Mouse (Mus musculus): ENCODE data around the gene Pa2g4. TPM values are rescaled to one million over a fixed set of nuclear protein-coding genes. Genes with fewer than 3 reads are reported as not detected.

Pa2g4 gene
- total and polyA plus RNA-seq, 3 experiments = 232 to 663 (median 298) TPM

DNA sequence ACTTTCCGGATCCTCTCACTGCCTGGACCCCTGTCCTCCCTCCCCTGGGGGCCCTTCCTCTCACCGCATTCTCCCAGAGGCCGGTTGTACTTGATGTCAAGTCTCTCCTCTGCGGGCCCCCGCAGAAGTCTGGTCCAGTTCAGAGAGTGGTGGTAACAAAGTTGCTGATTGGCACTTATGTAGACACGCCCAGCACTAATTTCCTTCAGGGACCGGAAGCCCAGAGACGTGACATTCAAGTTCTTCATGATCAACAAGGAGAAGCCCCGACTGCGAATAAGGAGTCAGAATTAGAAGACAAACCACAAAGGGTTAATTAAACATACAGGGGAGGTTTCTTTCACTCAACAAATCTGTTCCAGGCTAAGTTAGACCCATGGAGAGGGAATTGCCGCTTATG, 12.5 kb upstream of the Pa2g4 start:
- no peaks in the 10 kb centered on the region for H3K4me1 ChIP-seq (ENCODE audit: control insufficient read depth in 1 of 2, insufficient read depth in 2 of 2, low read length in 2 of 2)
- H3K9ac ChIP-seq (ENCODE audit: control insufficient read depth, low read depth, low read length, poor library complexity, severe bottlenecking) = no peak overlapping the region
- DNase-seq (ENCODE audit: low read depth, low spot score) = no peak
- H3K4me3 ChIP-seq (ENCODE audit: control insufficient read depth in 1 of 2, insufficient read depth in 1 of 2, low read depth in 2 of 2, low read length in 2 of 2) = no peak overlapping the region
- peaks cover 0 to 5% of the 10 kb centered on the region in 2 experiments; a peak in 3 of 4 replicates for H3K27me3 ChIP-seq (ENCODE audit: control insufficient read depth in 1 of 2, insufficient read depth in 2 of 2, low read length in 2 of 2)
- H3K27ac ChIP-seq (ENCODE audit: control insufficient read depth, low read depth, low read length) = no peak overlapping the region
- H3K9me3 ChIP-seq (replicated peaks; ENCODE audit: insufficient read depth, low read length) = no peaks in the 10 kb centered on the region
- H3K79me2 ChIP-seq (ENCODE audit: control insufficient read depth, insufficient read depth, low read length, poor library complexity) = no peaks in the 10 kb centered on the region
- H3K36me3 ChIP-seq (ENCODE audit: control insufficient read depth in 1 of 2, insufficient read depth in 2 of 2, low read length in 2 of 2) = no peaks in the 10 kb centered on the region
- TF ChIP-seq HCFC1 (IDR thresholded peaks at IDR 0.05; ENCODE audit: low read depth, low read length) = no peak
- no peak for TF ChIP-seq USF1 (IDR thresholded peaks at IDR 0.05; ENCODE audit: low read depth, low read length)
- TF ChIP-seq MYC (IDR thresholded peaks at IDR 0.05; ENCODE audit: low read depth, low read length) = no peak
- TF ChIP-seq KAT2A (conservative IDR thresholded peaks at IDR 0.05; ENCODE audit: low read depth, low read length) = no peak
- no peak for TF ChIP-seq MAFK (IDR thresholded peaks at IDR 0.05; ENCODE audit: borderline replicate concordance, low read depth, low read length)
- no peak for TF ChIP-seq SMC3 (IDR thresholded peaks at IDR 0.05; ENCODE audit: low read depth, low read length)
- TF ChIP-seq POLR2AphosphoS2 (IDR thresholded peaks at IDR 0.05; ENCODE audit: low read length) = no peak

DNA sequence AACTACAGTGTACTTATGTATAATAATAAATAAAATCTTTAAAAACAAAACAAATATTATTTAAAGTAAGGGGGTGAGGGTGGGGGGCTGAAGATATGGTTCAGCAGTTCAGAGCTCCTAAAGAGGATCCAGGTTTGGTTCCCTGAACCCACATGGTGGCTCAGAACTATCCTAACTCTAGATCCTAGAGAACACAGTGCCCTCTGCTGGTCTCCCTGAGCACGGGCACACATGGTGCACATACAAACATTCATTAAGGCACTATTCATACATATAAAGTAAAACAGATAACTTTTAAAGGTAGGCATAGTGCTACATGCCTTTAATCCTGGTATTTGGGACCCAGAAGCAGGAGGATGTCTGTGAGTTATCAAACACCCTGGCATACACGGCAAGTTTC, 9.3 kb upstream of the Pa2g4 start:
- no peaks in the 10 kb centered on the region for H3K4me1 ChIP-seq (ENCODE audit: control insufficient read depth in 1 of 2, insufficient read depth in 2 of 2, low read length in 2 of 2)

GRCm38 (mm10) chr10:128565206-128565787, 490 bp downstream of the Pa2g4 start:
- TF ChIP-seq MYC (IDR thresholded peaks at IDR 0.05; ENCODE audit: low read depth, low read length) (peak; percentile 99), BHLHE40 (IDR thresholded peaks at IDR 0.05; ENCODE audit: borderline replicate concordance, low read depth, low read length) (peak; percentile 84; the same call in 1 of the 2 replicates), POLR2AphosphoS2 (IDR thresholded peaks at IDR 0.05; ENCODE audit: low read length) (0 out of 2 replicates have a peak, but pooled peaks have one; percentile 4), MYB (IDR thresholded peaks at IDR 0.05; ENCODE audit: low read depth, low read length) (no peak), SMC3 (IDR thresholded peaks at IDR 0.05; ENCODE audit: low read depth, low read length) (no peak), MXI1 (IDR thresholded peaks at IDR 0.05; ENCODE audit: low read depth, low read length) (peak; percentile 99), ETS1 (IDR thresholded peaks at IDR 0.05; ENCODE audit: low read depth, low read length) (0 out of 2 replicates have a peak, but pooled peaks have one; percentile 20), MAX (IDR thresholded peaks at IDR 0.05; ENCODE audit: low read length) (peak; percentile 98), SIN3A (IDR thresholded peaks at IDR 0.05; ENCODE audit: low read length) (peak; percentile 76), CHD1 (IDR thresholded peaks at IDR 0.05; ENCODE audit: low read depth, low read length) (peak; percentile 91; the same call in 1 of the 2 replicates), CTCF (IDR thresholded peaks at IDR 0.05 in 2 of 3, conservative IDR thresholded peaks at IDR 0.05 in 1 of 3; ENCODE audit: control insufficient read depth in 1 of 3, insufficient read depth in 1 of 3, low read depth in 2 of 3, low read length in 3 of 3, poor library complexity in 1 of 3, severe bottlenecking in 1 of 3) (no peak), ZMIZ1 (IDR thresholded peaks at IDR 0.05; ENCODE audit: low read depth, low read length) (no peak), USF1 (IDR thresholded peaks at IDR 0.05; ENCODE audit: low read depth, low read length) (peak; percentile 75), UBTF (IDR thresholded peaks at IDR 0.05; ENCODE audit: borderline replicate concordance, insufficient read depth, low read depth, low read length) (no peak), GABPA (IDR thresholded peaks at IDR 0.05; ENCODE audit: low read depth, low read length) (no peak), ELF1 (IDR thresholded peaks at IDR 0.05; ENCODE audit: low read depth, low read length) (no peak; the same call in 1 of the 2 replicates)
- Histone ChIP-seq H3K9ac (ENCODE audit: control insufficient read depth, low read depth, low read length, poor library complexity, severe bottlenecking) (peak overlapping the region; percentile 94), H3K4me3 (ENCODE audit: control insufficient read depth in 1 of 2, insufficient read depth in 1 of 2, low read depth in 2 of 2, low read length in 2 of 2) (peak overlapping the region; percentile 72 to 90), H3K36me3 (ENCODE audit: control insufficient read depth in 1 of 2, insufficient read depth in 2 of 2, low read length in 2 of 2) (peaks cover 24 to 25% of the 10 kb centered on the region in 2 experiments), H3K4me1 (ENCODE audit: control insufficient read depth in 1 of 2, insufficient read depth in 2 of 2, low read length in 2 of 2) (peaks cover 0 to 11% of the 10 kb centered on the region in 2 experiments; a peak in 3 of 4 replicates), H3K9me3 (replicated peaks; ENCODE audit: insufficient read depth, low read length) (no peaks in the 10 kb centered on the region), H3K79me2 (ENCODE audit: control insufficient read depth, insufficient read depth, low read length, poor library complexity) (peaks cover 42% of the 10 kb centered on the region), H3K27ac (ENCODE audit: control insufficient read depth, low read depth, low read length) (peak overlapping the region; percentile 78), H3K27me3 (ENCODE audit: control insufficient read depth in 1 of 2, insufficient read depth in 2 of 2, low read length in 2 of 2) (no peaks in the 10 kb centered on the region)
- DNase-seq (ENCODE audit: low read depth, low spot score) = peak; percentile 77

More for the DNA sequence above, 9.3 kb upstream of the Pa2g4 start:
- Histone ChIP-seq H3K27ac (ENCODE audit: control insufficient read depth, low read depth, low read length) (no peak overlapping the region), H3K27me3 (ENCODE audit: control insufficient read depth in 1 of 2, insufficient read depth in 2 of 2, low read length in 2 of 2) (peaks cover 1 to 3% of the 10 kb centered on the region in 2 experiments), H3K79me2 (ENCODE audit: control insufficient read depth, insufficient read depth, low read length, poor library complexity) (no peaks in the 10 kb centered on the region), H3K4me3 (ENCODE audit: control insufficient read depth in 1 of 2, insufficient read depth in 1 of 2, low read depth in 2 of 2, low read length in 2 of 2) (no peak overlapping the region), H3K9me3 (replicated peaks; ENCODE audit: insufficient read depth, low read length) (no peaks in the 10 kb centered on the region), H3K36me3 (ENCODE audit: control insufficient read depth in 1 of 2, insufficient read depth in 2 of 2, low read length in 2 of 2) (no peaks in the 10 kb centered on the region), H3K9ac (ENCODE audit: control insufficient read depth, low read depth, low read length, poor library complexity, severe bottlenecking) (no peak overlapping the region)
- TF ChIP-seq SMC3 (IDR thresholded peaks at IDR 0.05; ENCODE audit: low read depth, low read length) (peak; percentile 51), MYC (IDR thresholded peaks at IDR 0.05; ENCODE audit: low read depth, low read length) (0 out of 2 replicates have a peak, but pooled peaks have one; percentile 60), POLR2AphosphoS2 (IDR thresholded peaks at IDR 0.05; ENCODE audit: low read length) (no peak), RAD21 (IDR thresholded peaks at IDR 0.05; ENCODE audit: low read depth, low read length) (peak; percentile 32), USF2 (IDR thresholded peaks at IDR 0.05; ENCODE audit: borderline replicate concordance in 1 of 2, insufficient read depth in 1 of 2, low read depth in 1 of 2, low read length in 2 of 2) (no peak), ZKSCAN1 (IDR thresholded peaks at IDR 0.05; ENCODE audit: low read depth, low read length) (no peak), CTCF (IDR thresholded peaks at IDR 0.05 in 2 of 3, conservative IDR thresholded peaks at IDR 0.05 in 1 of 3; ENCODE audit: control insufficient read depth in 1 of 3, insufficient read depth in 1 of 3, low read depth in 2 of 3, low read length in 3 of 3, poor library complexity in 1 of 3, severe bottlenecking in 1 of 3) (peak; percentile 71 to 72 (median 72))
- peak; percentile 61 for DNase-seq (ENCODE audit: low read depth, low spot score)
